Mouse (Mus musculus): ENCODE measurements around the gene Cela1.
A peak's percentile ranks its signal among the peaks of the same experiment; 100 is the strongest.

The Cela1 gene

GRCm38 (mm10) chr15:100635851-100636645, 51.7 kb downstream of the Cela1 start:
- DNase-seq (ENCODE audit: low spot score): no peak

GRCm38 (mm10) chr15:100635239-100635638, 52.5 kb downstream of the Cela1 start:
- DNase-seq (ENCODE audit: low spot score): no peak

- DNase-seq (ENCODE audit: low spot score): no peak
Measured at GRCm38 (mm10) chr15:100633341-100633740, 54.4 kb downstream of the Cela1 start.

GRCm38 (mm10) chr15:100632323-100632722, 55.4 kb downstream of the Cela1 start:
- DNase-seq (ENCODE audit: low spot score): no peak

- no peak for DNase-seq (ENCODE audit: low spot score)
Measured at GRCm38 (mm10) chr15:100631454-100632170, 56.1 kb downstream of the Cela1 start.

GRCm38 (mm10) chr15:100630126-100630525, 57.6 kb downstream of the Cela1 start:
- no peak for DNase-seq (ENCODE audit: low spot score)

GRCm38 (mm10) chr15:100628797-100629196, 58.9 kb downstream of the Cela1 start:
- no peak for DNase-seq (ENCODE audit: low spot score)

GRCm38 (mm10) chr15:100627774-100628370, 59.8 kb downstream of the Cela1 start:
- DNase-seq (ENCODE audit: low spot score): no peak

- peak; percentile 67 for DNase-seq (ENCODE audit: low spot score)
Measured at GRCm38 (mm10) chr15:100627287-100627686, 60.4 kb downstream of the Cela1 start.

- DNase-seq (ENCODE audit: low spot score): no peak
Measured at GRCm38 (mm10) chr15:100624435-100624834, 63.3 kb downstream of the Cela1 start.

Measured in testis, postnatal 10 days (tissue).